Mouse (Mus musculus) spleen, adult 18-20 months (tissue): ENCODE measurements around the gene Lrfn1.

Experiments
- DNase-seq, 2 experiments: peaks; one replicate each; pipeline ENCODE4 v3.0.0; 2022; ENCODE audit warnings: mixed read lengths in 2 of 2

Gene Lrfn1

GRCm38 (mm10) chr7:28451531-28452360, at the start of gene Lrfn1:
Gene Lrfn1 (plus strand): TSS chr7:28451980.
- no peak for DNase-seq

GRCm38 (mm10) chr7:28410841-28411475, 40.8 kb upstream of the Lrfn1 start:
- DNase-seq = no peak

DNA sequence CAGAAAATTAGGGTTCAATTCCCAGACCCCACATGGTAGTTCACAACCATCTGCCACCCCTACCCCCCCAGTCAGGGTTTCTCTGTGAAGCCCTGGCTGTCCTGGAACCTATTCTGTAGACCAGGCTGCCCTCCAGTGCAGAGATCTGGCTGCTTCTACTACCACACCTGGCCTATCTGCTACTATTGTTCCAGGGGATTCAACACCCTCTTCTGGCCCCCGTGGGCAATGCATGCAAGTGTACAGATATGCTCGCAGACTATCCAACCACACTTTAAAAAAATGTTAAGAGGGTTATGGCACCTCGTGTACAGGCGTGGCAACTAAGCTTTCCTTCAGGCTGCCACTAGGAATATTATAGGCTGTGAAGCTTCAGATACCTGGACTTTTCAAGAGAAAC, 39.0 kb upstream of the Lrfn1 start:
- DNase-seq = peak in 1 of 2 experiments; percentile 17

- no peak for DNase-seq
These were observed 34.4 kb upstream of the Lrfn1 start for GRCm38 (mm10) chr7:28417368-28417767.

- no peak for DNase-seq
These were observed 33.6 kb upstream of the Lrfn1 start for GRCm38 (mm10) chr7:28418096-28418670.

- DNase-seq = no peak
These were observed 32.4 kb upstream of the Lrfn1 start for GRCm38 (mm10) chr7:28419416-28419815.

GRCm38 (mm10) chr7:28423018-28423417, 28.8 kb upstream of the Lrfn1 start:
- no peak for DNase-seq

- no peak for DNase-seq
These were observed 24.0 kb upstream of the Lrfn1 start for GRCm38 (mm10) chr7:28427738-28428137.

GRCm38 (mm10) chr7:28430512-28430911, 21.3 kb upstream of the Lrfn1 start:
- no peak for DNase-seq

DNA sequence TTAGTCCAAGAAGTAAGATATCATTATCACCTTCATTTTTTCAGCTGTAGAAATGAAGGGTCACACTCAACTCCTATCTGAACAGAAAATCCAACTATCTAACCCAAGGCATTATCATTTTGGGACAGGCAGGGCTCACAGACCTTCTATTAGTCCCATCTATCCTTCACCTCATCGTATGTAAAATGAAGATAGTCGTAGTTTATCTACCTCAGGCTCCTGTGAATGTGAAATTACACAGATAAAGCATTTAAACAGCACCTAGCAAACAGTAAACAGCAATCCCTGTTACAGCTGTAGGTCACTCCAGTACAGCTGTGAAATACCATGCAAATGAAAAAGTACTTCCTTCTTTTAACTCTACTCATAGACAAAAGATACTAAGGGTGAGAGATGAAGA, 19.5 kb upstream of the Lrfn1 start:
- DNase-seq = no peak

DNA sequence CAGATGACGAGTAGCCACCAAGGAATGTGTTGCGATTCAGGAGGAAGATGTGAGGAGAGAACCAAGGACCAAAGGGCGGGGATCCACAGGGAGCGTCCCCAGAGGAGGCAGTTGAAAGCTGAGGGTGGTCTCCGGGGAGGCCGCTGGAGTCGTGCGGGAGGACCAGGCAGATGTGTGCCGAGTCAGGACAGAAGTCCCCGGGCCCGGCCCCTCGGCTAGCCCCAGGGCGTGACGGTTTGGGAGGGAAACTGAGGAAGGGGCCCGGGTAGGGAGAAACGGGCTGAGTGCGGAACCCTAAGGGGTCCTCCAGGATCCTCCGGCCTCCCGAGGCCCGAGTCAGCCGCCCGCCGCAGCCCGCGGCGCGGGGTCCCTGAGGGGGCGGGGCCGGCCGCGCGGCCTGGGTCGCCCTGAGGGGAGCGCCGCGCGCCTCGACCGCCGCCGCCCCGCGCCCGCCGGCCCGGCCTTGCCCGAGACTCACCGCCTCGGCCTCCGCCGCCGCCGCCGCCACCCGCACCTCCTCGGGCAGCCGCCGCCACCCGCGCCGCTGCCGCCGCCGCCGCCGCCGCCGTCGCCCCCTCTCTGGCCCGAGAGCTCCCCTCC, 16.0 kb upstream of the Lrfn1 start:
- DNase-seq = no peak

GRCm38 (mm10) chr7:28436271-28436904, 15.4 kb upstream of the Lrfn1 start:
- peak; percentile 99 to 100 for DNase-seq

DNA sequence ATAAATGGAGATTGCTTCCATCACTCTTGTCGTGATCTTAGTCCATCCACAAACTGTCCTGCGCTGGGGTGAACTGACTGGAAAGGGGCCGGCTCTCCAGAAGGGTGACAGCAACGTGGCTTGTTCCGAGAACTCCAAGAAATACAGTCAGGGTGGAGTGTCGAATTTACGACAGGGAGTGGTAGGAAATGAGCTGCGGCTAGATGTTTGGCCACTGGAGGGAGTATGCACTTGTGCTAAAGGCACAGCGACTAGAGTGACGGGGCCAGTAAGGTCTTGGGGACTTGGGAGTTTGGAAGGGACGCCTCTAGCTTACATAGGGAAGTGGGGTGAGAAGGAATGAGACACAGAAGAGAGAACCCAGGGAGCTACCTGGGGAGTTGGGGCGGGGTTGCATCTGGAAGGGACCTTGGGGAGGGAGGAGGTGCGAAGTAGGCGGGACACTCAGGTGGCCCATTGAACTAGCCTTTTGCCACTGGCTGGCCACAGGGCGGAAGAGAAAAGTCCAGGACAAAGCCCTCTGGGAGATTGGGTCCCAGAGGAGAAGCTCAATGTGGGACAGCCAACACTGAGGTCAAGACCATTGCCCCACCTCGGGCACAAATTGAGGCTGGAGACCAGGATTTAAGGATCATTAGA, 14.7 kb upstream of the Lrfn1 start, which contains the start of gene Gmfg:
Gmfg (plus strand) TSS at position 516 of the 639 bp plus-strand sequence.
- DNase-seq = peak; percentile 71 to 77

GRCm38 (mm10) chr7:28437964-28438363, 13.8 kb upstream of the Lrfn1 start:
- DNase-seq = no peak

GRCm38 (mm10) chr7:28438771-28439170, 13.0 kb upstream of the Lrfn1 start:
- DNase-seq = no peak

- peak; percentile 64 to 72 for DNase-seq
These were observed 11.0 kb upstream of the Lrfn1 start for GRCm38 (mm10) chr7:28440739-28441138.

GRCm38 (mm10) chr7:28441776-28442485, 9.8 kb upstream of the Lrfn1 start:
- no peak for DNase-seq

- no peak for DNase-seq
These were observed 9.1 kb upstream of the Lrfn1 start for GRCm38 (mm10) chr7:28442688-28443087.

DNA sequence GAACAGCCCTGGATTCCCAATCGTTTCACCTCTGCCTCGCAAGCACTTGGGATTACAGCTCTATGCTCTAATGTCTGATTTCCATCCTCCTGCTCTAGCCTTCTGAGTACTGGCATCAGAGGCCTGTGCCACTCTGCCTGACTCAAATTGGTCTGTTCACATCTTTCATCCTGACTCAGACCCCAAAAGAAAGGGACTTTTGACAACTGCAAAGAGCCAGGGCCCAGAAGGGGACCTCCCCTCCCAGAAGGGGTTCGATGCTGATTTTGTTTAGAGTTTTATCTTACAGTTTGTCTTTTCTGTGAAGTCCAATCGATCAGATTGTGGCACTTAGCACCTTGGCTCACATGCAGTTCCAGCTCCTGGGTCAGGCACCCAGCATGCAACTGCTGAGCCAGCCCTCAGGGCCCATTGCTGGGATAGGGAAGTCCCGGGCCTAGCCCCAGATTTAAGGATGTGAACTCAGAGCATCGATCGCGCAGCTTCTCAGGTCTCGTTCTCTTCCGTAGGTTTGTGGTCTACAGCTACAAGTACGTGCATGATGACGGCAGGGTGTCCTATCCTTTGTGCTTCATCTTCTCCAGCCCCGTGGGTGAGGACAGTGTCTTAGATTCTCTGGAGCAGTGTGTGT, 7.3 kb upstream of the Lrfn1 start:
- DNase-seq = no peak

DNA sequence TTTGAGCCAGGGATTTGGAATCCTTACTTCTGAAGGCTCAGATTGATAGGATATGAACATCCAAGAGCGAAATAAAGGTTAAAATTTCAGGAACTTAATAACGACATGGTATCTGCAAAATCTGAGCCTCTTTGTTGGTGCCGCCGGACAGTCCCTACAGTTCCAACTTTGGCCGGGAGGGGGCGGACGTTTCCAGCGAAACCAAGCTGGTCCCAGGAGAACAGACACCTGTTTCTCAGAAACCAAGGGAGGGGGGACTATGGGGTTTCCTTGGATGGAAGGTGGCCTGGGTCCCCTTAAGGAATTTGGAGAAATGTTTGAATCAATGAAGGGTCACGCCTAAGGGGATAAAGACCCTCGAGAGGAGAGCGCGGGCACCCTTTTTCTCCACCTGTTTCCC, 5.3 kb upstream of the Lrfn1 start:
- DNase-seq = peak; percentile 62 to 90
